Mouse (Mus musculus) mesoderm, embryonic 11.5 days (tissue): ENCODE data around the gene R3hdml.
"Not testable (repeated sequence)": the region's sequence is repeated elsewhere in the genome, so short reads cannot be mapped to it uniquely, and the experiment has no call there.

Experiments used
- DNase-seq: peaks from one replicate; pipeline ENCODE4 v3.0.0-alpha.2; 2012; ENCODE audit warnings: low read depth, low spot score

Gene R3hdml

DNA sequence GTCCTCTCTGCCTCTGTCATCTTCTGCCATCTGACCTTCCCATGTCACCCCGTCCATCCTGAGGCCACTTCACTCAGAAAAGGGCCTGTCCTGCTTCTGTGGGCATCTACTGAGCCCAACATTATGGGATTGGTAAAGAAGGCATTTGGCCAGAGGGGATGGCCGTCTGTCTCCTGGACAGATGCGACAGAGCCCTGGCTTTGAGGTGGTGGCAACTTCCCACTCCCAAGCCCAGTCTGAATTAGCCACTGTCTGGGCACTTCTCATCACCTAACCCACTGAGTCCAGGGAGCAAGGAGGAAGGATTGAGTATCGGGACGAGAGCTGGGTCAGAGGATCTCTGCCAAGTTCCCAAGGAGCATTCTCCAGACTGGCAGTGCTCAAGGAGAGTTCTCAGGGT is at the start of gene R3hdml:
Gene R3hdml (plus strand): TSS at position 301 of the 400 bp plus-strand sequence.
- no peak for DNase-seq

DNA sequence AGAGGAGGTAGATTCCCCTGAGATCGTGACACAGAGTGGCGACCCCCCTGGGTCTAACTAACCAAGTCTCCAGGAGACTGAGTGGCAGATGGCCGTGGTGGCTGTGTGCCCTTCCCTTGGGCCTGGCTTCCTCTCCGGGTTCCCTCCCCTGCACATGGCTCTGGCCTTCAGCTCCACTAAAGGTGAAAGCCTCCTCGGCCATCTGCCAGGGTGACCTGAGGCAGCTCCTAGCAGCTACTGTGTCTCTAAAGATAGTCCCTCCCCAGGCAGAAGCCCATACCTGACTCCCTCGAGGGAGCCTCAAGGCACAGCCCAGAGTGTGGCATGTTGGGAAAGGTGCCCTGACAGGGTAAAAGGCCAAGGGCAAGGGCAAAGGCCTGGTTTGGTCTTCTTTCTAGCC is 48.6 kb upstream of the R3hdml start:
- no peak for DNase-seq

DNA sequence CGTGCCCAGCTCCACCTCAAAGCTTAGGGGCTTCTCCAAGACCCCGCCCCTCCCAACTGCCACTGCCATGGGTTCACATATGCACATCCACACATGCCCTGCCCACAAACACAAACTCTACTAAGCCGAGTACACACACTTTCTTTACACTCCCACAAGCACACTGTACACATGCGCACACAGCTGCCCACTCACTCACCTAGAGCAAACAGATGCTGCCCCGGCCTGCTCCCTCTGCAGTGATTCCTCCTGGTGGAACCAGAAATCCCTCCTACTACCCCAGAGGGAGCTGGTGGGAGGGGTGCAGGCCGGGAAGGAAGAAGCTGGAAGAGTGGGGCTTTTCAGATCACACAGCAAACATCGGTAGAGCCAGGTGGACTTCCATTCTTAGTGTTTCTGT is 48.1 kb upstream of the R3hdml start:
- no peak for DNase-seq

DNA sequence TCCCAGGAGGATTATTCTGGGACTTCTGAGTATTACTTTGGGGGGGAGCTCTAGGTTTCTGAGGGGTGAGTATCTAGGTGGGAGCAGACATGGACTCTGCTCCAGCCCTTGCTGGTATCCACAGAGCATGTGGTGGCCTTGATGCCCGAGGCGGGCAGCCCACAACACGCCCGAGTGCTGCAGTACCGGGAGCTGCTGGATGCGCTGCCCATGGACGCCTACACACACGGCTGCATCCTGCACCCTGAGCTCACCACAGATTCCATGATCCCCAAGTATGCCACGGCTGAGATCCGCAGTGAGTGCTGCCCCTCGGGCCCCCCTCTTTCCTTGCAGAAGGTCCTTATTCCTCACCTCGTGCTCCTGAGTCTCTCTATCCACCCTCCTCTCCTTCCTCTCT is 44.7 kb upstream of the R3hdml start:
- no peak for DNase-seq

DNA sequence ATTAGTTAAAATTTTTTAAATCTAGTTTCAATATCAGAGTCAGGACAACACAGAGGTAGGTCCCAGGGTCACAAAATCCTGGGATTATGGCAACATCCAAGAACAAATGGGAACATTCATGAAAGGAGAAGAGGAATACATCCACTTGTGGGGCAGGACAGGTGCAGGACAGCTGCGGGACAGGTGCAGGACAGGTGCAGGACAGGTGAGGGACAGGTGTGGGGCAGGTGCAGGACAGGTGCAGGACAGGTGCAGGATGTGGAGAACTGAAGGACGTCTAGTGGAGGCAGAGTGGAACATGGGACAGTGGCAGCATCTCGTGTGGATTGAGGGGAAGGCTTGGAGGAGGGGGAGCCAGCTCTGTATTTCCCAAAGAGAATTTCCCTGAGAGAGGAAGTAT is 42.8 kb upstream of the R3hdml start:
- no peak for DNase-seq

DNA sequence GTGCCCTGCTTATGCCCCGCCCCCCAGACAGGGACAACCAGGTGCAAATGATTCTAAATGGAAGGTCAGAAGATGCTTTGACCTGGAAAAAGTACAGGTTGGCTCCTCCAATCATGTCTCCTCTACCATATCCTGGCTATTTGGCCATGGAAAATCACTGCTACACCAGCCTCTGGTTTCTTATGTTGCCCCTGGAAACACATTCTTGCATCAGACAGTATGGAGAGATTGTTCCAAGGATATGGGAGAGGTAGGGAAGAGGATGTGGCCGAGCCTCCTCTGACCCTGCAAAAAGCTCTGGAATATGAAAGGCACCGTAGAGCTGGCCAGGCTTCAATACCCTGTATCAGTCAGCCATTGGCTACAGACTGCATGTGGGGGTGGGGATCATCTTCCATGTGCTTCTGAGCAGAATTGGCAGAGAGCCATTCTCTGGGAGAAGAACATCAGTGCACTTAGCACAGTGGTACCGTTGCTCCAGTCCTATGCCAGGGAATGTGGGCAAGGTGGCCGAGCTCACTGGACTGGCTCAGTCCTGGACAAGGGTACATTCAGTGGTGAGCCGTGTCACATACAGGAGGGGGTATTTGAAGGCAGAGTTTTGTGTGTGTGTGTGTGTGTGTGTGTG is 41.3 kb upstream of the R3hdml start:
- DNase-seq, result no peak

DNA sequence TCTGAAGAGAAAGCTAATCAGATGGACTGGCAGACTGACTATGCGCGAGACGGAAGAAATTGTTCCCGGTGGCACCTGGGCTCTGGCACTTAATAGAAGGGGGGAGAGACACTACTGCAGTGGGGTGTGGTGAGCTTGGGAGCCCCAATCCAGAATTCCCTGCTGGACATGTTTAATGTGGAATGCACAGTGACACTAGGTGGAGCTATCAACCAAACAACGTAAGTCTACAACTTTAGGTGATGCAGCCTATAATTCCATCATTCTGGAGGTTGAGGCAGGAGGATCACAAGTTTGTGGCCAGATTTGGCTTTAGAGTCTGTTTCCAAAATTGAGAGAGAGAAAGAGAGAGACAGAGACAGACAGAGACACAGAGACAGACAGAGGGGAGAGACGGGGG is 39.4 kb upstream of the R3hdml start:
- no peak for DNase-seq

DNA sequence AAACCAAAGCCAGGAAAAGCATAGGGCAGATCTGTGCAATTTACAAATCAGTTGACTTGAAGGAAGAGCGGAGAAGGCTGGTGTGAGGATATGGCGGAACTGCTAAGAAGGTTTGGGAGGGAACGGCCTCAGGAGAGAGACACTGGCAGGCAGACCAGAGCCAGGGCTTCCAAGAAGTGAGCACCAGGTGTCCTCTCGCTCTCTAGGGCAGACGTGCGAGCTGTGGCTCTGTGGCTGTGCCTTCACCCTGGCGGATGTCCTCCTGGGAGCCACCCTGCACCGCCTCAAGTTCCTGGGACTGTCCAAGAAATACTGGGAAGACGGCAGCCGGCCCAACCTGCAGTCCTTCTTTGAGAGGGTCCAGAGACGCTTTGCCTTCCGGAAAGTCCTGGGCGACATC is 38.7 kb upstream of the R3hdml start:
- DNase-seq, result no peak

DNA sequence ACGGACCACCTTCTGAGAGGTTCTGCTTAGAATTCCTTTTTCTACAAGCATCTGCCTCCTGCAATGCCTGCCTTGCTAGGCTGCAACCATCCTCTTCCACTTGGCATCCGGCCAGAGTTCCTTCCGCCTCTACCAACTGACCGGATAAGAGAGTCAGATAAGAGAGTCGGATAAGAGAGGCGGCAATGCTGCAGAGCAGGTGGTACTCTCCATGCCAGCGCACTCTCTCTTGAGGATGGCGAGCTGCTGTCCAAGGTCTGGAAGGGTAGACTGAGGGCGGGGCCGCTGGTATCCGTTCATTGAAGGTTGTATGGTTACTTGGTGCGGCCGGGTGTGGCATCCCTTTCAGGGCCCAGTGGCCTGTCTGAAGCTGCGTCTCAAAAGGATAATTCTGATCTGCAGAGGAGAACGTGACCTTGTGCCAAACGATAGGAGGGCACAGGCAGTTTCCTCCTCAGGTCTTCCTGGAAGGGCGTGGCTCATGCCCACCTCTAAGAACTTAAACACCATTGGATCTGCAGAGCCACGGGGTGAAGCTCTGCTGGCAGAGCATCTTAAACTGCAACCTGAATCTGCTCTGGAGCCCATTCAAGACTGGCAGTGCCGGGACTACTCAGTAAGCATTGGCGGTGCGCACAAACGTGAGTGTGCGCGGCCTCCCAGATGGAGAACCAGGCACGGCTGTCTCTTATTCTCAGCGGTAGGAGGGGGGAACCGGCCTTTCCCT is 33.4 kb upstream of the R3hdml start:
- DNase-seq, result no peak

DNA sequence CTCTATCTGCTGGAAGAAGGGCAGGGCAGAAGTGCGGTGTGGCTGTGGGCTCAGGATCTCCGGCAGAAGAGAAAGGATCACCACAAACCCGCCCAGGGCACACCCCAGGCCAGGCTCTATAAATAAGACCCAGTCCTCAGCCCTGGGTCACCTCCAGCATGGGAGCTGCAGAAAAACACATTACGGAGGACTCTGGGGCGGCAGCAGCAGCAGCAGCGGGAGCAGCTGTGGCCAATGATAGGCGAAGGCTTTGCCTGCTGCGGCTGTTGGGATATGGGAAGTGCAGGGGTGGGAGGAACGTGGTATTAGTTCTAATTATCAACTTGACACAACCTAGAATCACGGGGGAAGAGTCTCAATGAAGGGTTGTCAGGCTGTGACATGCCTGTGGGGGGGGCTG is 32.7 kb upstream of the R3hdml start:
- DNase-seq, result no peak

DNA sequence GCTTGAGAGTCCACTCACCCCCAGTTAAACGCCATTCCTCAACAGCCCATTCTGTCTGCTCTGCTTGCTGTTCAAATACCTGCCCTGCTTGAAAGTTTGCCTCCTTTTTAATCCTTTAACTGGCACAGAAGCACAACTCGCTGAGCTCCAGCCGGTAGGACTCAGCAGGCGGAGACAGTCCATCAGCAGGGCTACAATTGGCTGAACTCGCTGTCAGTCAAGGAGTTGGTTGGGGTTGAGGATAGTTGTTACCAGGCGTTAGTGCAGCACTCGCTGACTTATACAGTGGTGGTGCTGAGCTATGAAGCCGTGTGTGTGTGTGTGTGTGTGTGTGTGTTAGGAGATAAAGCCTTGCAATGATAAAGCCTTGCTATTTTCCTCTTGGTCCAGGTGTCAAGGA is 31.5 kb upstream of the R3hdml start:
- no peak for DNase-seq

DNA sequence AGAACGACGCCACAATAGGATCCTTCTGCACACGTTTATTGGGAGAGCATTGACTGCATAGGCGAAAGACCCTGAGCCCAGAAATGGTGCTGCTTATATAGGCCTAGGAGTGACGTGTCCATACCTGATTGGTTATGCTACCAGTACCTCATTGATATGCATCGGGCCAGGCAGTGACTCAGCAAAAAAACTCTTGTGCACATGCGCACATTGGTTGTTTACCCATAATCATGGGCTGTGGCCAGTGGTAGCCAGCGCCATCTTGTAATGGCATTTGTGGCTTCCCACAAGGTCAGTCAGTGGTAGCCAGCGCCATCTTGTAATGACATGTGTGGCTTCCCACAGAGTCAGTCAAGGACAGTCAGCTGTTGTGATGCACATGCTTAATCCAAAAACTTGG is 30.8 kb upstream of the R3hdml start:
- not testable (repeated sequence) for DNase-seq

DNA sequence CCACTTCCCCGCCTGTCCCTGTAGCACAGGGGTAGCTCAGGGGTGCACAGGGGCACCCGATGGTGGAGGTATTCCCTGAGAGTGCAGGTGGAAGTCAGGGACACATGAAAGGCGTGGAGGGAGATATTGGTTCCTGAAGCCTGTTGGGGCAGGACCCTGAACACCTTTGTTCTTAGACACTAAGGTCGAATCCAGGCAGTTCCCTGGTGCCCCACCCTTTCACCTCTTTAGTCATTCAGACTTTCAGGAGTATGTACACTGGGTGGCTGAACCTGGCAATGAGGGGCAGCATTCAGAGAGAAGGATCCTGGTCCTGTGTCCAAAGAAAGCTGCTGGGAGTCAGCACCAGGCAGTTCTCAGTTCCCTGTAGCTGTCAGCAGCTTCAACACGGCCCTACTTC is 29.7 kb upstream of the R3hdml start:
- no peak for DNase-seq

DNA sequence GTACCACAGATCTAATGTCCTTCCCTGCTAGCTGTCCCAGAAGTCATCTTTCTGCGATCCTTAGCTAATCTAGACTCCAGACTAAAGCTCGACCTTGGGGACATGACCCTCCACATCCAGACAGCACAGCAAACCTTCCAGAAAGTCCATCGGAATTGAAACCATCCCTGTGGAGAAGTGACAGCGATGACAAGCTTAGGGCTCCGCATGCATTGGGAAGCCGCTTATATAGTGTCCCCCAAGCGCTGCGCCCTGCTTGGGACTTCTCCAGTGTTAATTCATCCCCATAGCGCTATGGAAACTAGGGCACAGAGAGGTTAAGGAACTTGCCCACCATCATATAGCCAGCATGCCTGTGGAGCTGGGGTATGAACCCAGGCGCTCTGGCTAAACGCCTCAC is 29.3 kb upstream of the R3hdml start:
- DNase-seq, result no peak

DNA sequence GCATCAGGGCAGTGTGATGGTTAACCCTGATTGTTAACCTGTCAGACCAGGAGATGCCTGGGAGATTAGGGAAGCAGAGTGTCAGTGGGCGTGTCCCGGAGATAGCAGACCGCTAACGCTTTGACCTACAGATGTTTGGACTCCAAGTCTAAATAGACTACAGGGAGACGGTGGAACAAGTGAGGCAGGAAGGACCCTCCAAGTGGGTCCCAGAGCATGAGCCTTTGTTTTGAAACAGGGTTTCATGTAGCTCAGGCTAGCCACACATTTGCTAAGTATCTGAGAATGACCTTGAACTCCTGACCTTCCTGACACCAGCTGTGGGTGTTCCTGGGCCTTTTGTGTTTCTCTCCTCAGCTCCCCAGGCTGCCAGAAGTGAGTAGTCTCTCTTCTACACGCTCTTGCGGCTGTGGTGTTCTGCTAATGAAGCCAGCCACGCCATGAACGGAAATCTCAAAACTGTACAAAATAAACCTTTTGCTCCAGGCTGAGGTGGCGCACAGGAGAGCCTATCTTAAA is 28.8 kb upstream of the R3hdml start:
- no peak for DNase-seq

DNA sequence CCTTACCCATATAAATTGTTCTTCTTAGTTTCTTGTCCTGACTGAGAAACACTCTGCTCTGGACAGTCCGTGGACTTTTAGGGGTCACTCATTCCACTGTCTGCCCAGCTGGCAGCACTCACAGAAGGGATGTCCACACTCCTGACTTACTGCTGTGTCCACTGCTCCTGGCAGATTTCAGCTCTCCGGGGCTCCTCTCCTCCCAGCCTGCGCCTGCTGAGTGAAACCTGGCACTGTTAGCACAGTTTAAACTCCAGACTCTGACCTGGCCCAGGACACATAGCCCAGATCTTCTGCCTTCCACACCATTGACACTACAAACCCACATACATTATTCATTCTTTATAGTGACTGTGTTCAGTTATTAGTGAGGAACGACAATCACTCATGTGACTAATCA is 28.1 kb upstream of the R3hdml start:
- DNase-seq, result no peak

DNA sequence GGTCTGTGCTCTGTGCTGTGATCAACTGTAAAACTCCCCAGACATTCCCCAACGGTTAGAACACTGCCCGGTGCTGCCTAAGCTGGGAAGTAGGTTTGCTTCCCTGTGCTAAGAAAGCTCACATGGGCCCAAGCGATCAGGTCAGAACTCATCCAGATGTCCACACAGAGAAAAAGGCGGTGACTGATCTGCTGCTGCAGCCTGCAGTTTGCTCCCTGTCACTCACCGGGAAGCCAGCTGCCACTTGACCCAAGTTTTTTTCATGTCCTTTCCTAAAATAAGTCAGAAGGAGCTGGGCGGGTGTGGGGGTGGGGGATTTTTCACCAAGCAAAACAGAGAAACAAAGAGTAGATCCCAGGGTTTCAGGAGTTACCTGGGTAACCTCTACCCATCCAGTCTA is 27.6 kb upstream of the R3hdml start:
- DNase-seq, result no peak

DNA sequence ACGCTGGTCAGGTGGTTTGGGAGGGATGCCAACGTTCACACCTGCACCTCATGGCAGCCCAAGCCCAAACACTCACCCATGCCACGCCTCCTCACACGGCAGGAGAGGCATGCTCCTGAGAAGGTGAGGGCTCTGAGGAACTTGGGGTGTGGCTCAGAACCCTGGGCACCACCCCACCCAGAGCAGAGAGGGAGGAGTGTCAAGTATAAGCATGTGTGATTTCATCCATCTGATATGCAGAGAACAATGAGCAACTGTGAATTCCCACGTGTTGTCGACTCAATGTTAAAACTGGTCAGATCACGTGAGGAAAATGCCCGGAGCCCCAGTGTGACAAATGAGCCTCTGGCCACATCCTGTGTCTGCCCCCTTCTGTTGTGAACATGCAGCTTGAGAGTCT is 25.3 kb upstream of the R3hdml start:
- DNase-seq, result no peak

DNA sequence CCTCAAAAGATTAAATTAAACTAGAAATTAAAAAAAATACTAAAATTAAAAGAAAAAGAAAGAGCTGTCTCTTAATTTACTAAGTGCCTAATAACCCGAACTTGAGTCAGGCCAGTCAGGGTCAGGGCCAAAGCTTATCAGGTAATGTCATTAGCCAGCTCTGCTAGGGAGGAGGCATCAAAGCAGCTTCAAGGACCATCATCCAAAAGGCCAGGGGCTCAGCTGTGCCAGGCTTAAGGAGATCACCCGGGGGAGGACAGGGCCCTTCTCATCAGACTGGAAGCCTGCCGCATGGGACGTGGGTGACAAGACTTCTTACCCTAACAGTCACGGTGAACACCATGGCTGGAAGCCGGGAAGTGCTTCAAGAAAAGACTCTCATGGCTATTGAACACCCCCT is 24.5 kb upstream of the R3hdml start:
- no peak for DNase-seq

DNA sequence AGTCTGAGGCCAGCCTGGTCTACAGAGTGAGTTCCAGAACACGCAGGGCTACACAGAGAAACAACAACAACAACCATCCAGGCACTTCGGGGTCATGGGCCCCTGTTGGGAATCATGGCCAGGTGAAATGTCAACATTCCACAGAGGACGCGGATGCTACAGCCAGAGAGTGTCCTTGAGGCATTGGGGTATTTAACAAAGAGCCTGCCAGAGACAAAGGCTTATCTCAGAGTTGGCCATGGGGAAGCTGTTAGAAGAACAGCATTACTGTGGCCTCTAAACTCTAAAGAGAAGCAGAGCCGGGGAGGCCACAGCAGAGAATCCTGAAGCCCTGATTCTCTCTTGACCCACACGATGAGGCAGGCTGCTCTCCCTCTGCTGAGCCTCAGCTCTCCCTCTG is 23.3 kb upstream of the R3hdml start:
- DNase-seq, result no peak

DNA sequence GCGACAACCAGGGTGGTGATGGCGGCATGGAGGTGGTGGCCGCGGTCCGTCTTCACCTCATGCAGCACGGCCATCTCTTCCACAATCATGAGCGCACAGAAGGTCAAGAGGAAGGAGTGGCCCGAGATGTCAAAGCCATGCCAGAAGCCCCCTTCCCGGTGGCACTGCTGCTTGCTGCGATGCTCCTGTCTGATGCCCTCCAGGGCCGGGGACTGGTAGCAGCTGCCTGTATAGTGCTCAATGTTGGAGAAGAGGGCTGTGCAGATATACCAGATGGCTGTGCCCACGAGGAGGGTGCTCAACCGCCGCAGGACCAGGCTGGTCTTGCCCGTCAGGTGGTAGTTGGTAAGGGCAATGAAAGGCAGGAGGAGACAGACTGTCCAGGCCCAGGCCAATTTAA is 22.4 kb upstream of the R3hdml start:
- DNase-seq, result no peak

DNA sequence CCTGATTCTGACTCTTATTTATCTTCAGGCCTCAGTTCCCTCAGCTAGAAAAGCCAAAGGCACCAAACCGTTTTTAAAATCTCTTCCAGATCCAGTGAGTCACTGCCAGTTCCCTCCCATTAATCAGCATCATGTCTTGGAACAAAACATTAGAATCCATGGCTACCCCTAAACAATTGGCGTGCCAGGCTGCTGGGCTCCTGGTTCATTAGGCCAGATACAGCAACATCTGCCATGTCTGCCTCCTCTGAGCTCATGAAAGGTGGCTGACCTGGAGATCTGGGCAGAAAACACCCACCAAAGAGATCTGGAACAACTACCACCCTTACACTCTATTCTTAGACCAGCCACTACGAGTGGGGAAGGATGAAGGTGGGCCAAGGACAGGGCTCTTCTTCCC is 21.0 kb upstream of the R3hdml start:
- no peak for DNase-seq

DNA sequence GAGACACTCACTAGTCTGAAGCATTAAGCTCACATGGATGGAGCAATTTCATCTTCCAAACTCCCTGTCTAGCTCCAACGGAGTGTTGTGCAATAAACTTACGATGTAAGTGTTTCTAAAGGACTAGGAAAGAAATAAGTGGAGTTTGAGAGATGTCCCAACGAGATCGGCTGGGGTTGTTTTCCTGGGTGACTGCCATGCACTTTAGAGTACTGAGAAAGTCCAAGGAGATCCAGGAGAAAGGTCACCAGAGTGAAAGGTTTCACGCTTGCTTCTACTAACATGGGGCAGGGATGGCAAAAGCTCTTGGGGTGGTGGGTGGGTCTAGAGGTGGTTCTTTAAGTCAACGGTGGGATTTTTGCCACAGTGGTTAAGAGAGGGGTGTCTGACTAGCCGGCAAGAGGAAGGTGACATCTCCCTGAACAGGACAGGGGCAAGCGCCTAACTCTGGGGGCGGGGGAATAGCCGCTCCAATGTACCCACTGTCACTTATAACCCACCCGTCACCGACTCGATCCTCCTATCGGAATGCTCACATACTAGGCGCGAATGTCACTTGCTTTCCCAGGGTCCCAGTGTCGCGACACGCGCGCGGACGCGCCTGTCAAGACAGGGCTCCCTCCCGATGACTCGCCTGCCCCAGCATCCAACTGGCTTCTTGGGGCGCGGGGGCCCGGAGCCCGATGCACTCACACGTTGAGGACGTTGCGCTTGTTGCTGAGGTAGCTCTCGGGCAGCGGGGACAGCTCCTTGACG is 20.2 kb upstream of the R3hdml start:
- DNase-seq, result no peak
